Mouse (Mus musculus): ENCODE results near the gene Srsf1. TPM values are rescaled to one million over a fixed set of nuclear protein-coding genes. Genes with fewer than 3 reads are reported as not detected.

Gene Srsf1
- total RNA-seq (2021): 100 to 1,000 TPM; 219 to 225 TPM
- long read RNA-seq, full-length matches to known transcripts: 41 of 100 reads
- long read RNA-seq, partial matches to known transcripts: 12 of 100 reads
- long read RNA-seq, other reads (novel, unspliced or antisense): 47 of 100 reads

GRCm38 (mm10) chr11:88046944-88047794, at the start of gene Srsf1:
TSS of gene Srsf1 (plus strand) at chr11:88047373.
- peak; percentile 96 to 98 for DNase-seq (ENCODE audit: low spot score in 2 of 2)

GRCm38 (mm10) chr11:87999751-88000150, 47.4 kb upstream of the Srsf1 start:
- DNase-seq (ENCODE audit: low spot score in 2 of 2): no peak

GRCm38 (mm10) chr11:88002738-88003137, 44.4 kb upstream of the Srsf1 start:
- DNase-seq (ENCODE audit: low spot score in 2 of 2): no peak

GRCm38 (mm10) chr11:88004123-88004522, 43.0 kb upstream of the Srsf1 start:
- DNase-seq (ENCODE audit: low spot score in 2 of 2): no peak

GRCm38 (mm10) chr11:88008641-88009040, 38.5 kb upstream of the Srsf1 start:
- DNase-seq (ENCODE audit: low spot score in 2 of 2): no peak

- peak; percentile 52 to 71 for DNase-seq (ENCODE audit: low spot score in 2 of 2)
Measured at GRCm38 (mm10) chr11:88009542-88010190, 37.5 kb upstream of the Srsf1 start.

GRCm38 (mm10) chr11:88011208-88011913, 35.8 kb upstream of the Srsf1 start:
- no peak for DNase-seq (ENCODE audit: low spot score in 2 of 2)

- DNase-seq (ENCODE audit: low spot score in 2 of 2): no peak
Measured at GRCm38 (mm10) chr11:88011914-88012419, 35.2 kb upstream of the Srsf1 start.

GRCm38 (mm10) chr11:88012621-88013244, 34.4 kb upstream of the Srsf1 start:
- DNase-seq (ENCODE audit: low spot score in 2 of 2): no peak

- DNase-seq (ENCODE audit: low spot score in 2 of 2): no peak
Measured at GRCm38 (mm10) chr11:88013632-88014031, 33.5 kb upstream of the Srsf1 start.

- DNase-seq (ENCODE audit: low spot score in 2 of 2): peak in 1 of 2 experiments; percentile 44
Measured at GRCm38 (mm10) chr11:88015161-88015560, 32.0 kb upstream of the Srsf1 start.

GRCm38 (mm10) chr11:88015795-88016194, 31.4 kb upstream of the Srsf1 start:
- DNase-seq (ENCODE audit: low spot score in 2 of 2): no peak

- no peak for DNase-seq (ENCODE audit: low spot score in 2 of 2)
Measured at GRCm38 (mm10) chr11:88023933-88024332, 23.2 kb upstream of the Srsf1 start.

- DNase-seq (ENCODE audit: low spot score in 2 of 2): no peak
Measured at GRCm38 (mm10) chr11:88027391-88028035, 19.7 kb upstream of the Srsf1 start.

GRCm38 (mm10) chr11:88028193-88028684, 18.9 kb upstream of the Srsf1 start:
- peak; percentile 31 to 58 for DNase-seq (ENCODE audit: low spot score in 2 of 2)

- no peak for DNase-seq (ENCODE audit: low spot score in 2 of 2)
Measured at GRCm38 (mm10) chr11:88030219-88030618, 17.0 kb upstream of the Srsf1 start.

GRCm38 (mm10) chr11:88030836-88031235, 16.3 kb upstream of the Srsf1 start:
- no peak for DNase-seq (ENCODE audit: low spot score in 2 of 2)

GRCm38 (mm10) chr11:88031753-88032152, 15.4 kb upstream of the Srsf1 start:
- DNase-seq (ENCODE audit: low spot score in 2 of 2): no peak

- DNase-seq (ENCODE audit: low spot score in 2 of 2): no peak
Measured at GRCm38 (mm10) chr11:88035970-88036369, 11.2 kb upstream of the Srsf1 start.

GRCm38 (mm10) chr11:88036761-88037251, 10.4 kb upstream of the Srsf1 start:
- no peak for DNase-seq (ENCODE audit: low spot score in 2 of 2)

All from layer of hippocampus, adult 18-20 months (tissue).